Mouse (Mus musculus): ENCODE measurements around the gene Setd5. TPM values are rescaled to one million over a fixed set of nuclear protein-coding genes. Genes with fewer than 3 reads are reported as not detected.
A peak's percentile ranks its signal among the peaks of the same experiment; 100 is the strongest.

Gene Setd5
- polyA plus RNA-seq, 1 experiment from 2014 or later = 66.3 TPM

DNA sequence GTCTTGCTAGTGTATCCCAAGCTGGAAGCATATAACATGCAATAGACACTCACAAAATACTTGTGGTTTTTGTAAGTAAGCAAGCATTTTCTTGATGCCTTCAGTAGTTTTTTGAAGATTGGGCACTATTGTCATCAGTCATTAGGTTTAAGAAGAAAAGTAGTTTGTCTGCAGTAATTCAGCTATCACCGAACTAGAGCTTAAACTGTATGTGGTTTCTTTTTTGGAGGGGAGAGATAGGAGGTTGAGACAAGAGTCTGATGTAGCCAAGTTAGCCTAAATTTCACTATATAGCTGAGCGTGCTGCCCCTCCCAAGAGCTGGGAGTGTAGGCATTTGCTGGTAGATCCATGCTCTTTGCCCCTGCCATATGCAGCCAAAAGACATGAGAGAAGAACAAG, 28.8 kb upstream of the Setd5 start:
- no peak overlapping the region for H3K9ac ChIP-seq (ENCODE audit: low read length)
- no peaks in the 10 kb centered on the region for H3K27me3 ChIP-seq (ENCODE audit: control insufficient read depth, insufficient read depth, low read length)
- no peak for ATAC-seq (ENCODE audit: insufficient read depth, low FRiP score)
- no peak overlapping the region for H3K4me3 ChIP-seq (replicated peaks; ENCODE audit: low read length)
- H3K36me3 ChIP-seq (ENCODE audit: control insufficient read depth, insufficient read depth, low read length) = peaks cover 15% of the 10 kb centered on the region; the same call in 1 of the 2 replicates
- no peak overlapping the region for H3K4me2 ChIP-seq (ENCODE audit: low read depth, low read length)
- WGBS = 94% methylated on average over 2 of the region's 2 CpGs
- no peak overlapping the region for H3K27ac ChIP-seq (ENCODE audit: low read length)
- H3K4me1 ChIP-seq (ENCODE audit: control insufficient read depth, insufficient read depth, low read length) = peaks cover 8% of the 10 kb centered on the region; the same call in 1 of the 2 replicates
- no peaks in the 10 kb centered on the region for H3K9me3 ChIP-seq (replicated peaks; ENCODE audit: control insufficient read depth, low read length)

DNA sequence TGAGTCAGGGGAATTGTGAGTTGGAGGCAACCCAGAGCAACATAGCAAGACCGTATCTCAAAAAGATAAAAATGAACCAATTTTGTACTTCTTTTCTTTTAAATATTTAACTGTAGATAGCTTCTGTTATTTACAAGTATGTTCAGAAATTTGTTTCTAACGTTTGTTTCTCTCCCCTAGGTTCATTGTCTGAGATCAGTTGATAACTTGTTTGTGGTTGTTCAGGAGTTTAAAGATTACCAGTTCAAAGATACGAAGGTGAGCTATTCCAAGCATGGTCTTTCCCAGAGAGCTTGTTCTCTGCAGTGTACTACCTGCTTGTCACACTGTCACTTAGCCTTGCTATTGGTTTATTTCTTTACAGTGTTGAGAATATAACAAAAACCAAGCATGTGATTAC, 28.0 kb upstream of the Setd5 start:
- Histone ChIP-seq H3K4me2 (ENCODE audit: low read depth, low read length) (no peak overlapping the region), H3K27ac (ENCODE audit: low read length) (no peak overlapping the region), H3K4me3 (replicated peaks; ENCODE audit: low read length) (no peak overlapping the region), H3K9ac (ENCODE audit: low read length) (no peak overlapping the region), H3K9me3 (replicated peaks; ENCODE audit: control insufficient read depth, low read length) (no peaks in the 10 kb centered on the region), H3K27me3 (ENCODE audit: control insufficient read depth, insufficient read depth, low read length) (no peaks in the 10 kb centered on the region), H3K4me1 (ENCODE audit: control insufficient read depth, insufficient read depth, low read length) (peaks cover 8% of the 10 kb centered on the region; the same call in 1 of the 2 replicates), H3K36me3 (ENCODE audit: control insufficient read depth, insufficient read depth, low read length) (peaks cover 15% of the 10 kb centered on the region; the same call in 1 of the 2 replicates)
- 80% methylated on average over 3 of the region's 3 CpGs for WGBS
- no peak for ATAC-seq (ENCODE audit: insufficient read depth, low FRiP score)

DNA sequence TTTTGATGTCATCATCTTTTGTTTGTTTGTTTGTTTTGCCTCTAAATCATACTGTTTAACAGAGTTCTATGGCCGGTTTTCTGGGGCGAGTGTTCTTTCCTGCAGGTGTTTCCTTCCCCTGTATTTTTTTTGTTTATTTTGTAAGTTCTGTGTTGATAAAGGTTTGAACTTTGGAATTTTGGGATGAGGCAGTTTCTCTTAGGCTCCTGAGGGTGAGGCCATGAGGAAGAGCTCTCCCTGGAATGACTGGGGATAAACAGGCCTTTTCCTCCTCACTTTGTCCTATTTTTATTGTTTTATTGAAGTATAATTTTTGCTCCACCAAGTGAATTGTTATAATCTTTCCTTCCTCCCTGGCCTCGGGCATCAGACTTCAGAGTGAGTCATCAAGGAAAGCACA, 24.2 kb upstream of the Setd5 start:
- no peak overlapping the region for H3K9ac ChIP-seq (ENCODE audit: low read length)
- peaks cover 19% of the 10 kb centered on the region; the same call in 1 of the 2 replicates for H3K36me3 ChIP-seq (ENCODE audit: control insufficient read depth, insufficient read depth, low read length)
- H3K27ac ChIP-seq (ENCODE audit: low read length) = no peak overlapping the region
- H3K27me3 ChIP-seq (ENCODE audit: control insufficient read depth, insufficient read depth, low read length) = no peaks in the 10 kb centered on the region
- H3K4me1 ChIP-seq (ENCODE audit: control insufficient read depth, insufficient read depth, low read length) = no peaks in the 10 kb centered on the region
- H3K4me3 ChIP-seq (replicated peaks; ENCODE audit: low read length) = no peak overlapping the region
- 47% methylated on average over 3 of the region's 3 CpGs for whole genome bisulfite sequencing
- no peaks in the 10 kb centered on the region for H3K9me3 ChIP-seq (replicated peaks; ENCODE audit: control insufficient read depth, low read length)
- H3K4me2 ChIP-seq (ENCODE audit: low read depth, low read length) = no peak overlapping the region
- 0 out of 2 replicates have a peak, but pooled peaks have one; percentile 21 for ATAC-seq (ENCODE audit: insufficient read depth, low FRiP score)

DNA sequence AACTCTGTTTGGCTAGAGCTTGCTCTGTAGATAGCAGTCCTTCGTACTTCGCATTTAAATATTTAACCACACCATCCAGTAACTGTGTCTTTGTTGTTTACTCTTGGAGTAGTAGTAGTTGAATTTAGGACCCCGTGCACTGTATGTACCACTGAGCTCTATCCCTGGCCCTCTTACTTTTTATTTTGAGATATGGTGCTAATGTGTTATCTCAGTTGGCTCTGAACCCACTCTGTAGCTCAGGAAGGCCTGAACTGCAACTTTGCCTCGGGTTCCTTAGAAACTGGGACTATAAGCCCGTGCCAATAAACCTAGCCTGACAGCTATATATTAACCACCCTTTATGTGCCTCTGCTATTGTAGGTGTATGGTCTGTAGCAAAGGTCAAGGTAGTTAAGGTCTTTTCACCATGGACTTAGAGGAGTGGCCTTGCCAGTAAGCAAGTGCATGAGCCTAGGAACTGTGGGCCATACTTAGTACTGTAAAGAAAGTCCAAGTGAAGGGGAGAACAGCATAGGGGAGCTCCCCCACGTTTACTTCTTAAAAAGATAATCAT, 22.5 kb upstream of the Setd5 start:
- Histone ChIP-seq H3K9ac (ENCODE audit: low read length) (no peak overlapping the region), H3K27me3 (ENCODE audit: control insufficient read depth, insufficient read depth, low read length) (no peaks in the 10 kb centered on the region), H3K27ac (ENCODE audit: low read length) (no peak overlapping the region), H3K9me3 (replicated peaks; ENCODE audit: control insufficient read depth, low read length) (no peaks in the 10 kb centered on the region), H3K4me2 (ENCODE audit: low read depth, low read length) (no peak overlapping the region), H3K4me3 (replicated peaks; ENCODE audit: low read length) (no peak overlapping the region), H3K36me3 (ENCODE audit: control insufficient read depth, insufficient read depth, low read length) (peaks cover 13% of the 10 kb centered on the region; the same call in 1 of the 2 replicates), H3K4me1 (ENCODE audit: control insufficient read depth, insufficient read depth, low read length) (no peaks in the 10 kb centered on the region)
- ATAC-seq (ENCODE audit: insufficient read depth, low FRiP score) = no peak
- WGBS = 78% methylated on average over 6 of the region's 6 CpGs

DNA sequence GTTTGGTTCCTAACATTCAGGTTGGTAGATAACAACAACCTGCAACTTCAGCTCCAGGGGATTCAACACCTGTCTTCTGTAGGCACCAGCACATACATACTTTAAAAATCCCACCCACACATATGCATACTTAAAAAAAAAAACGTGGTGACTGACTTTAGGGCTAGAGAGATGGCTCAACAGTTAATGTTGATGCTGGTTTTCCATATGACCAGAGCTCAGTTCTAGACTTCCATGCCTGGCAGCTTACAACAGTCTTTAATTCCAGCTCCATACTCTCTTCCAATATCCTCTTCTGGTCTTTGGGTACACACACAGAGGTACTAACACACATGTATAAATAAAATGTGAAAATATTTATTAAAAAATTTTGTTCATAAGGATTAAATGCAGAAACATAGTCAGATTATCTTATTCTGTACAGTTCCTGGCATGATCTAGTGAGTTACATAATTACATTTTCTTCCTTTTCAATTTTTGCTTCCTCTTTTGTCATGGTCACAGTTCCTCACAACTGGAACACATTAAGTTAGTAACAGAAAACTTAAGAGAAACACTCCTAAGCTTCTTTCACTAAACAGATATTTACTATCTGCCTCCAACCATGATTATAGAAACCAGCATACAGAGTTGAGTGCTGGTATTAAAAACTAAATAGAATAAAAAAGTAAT, 16.1 kb upstream of the Setd5 start:
- Histone ChIP-seq H3K9me3 (replicated peaks; ENCODE audit: control insufficient read depth, low read length) (no peaks in the 10 kb centered on the region), H3K27ac (ENCODE audit: low read length) (no peak overlapping the region), H3K36me3 (ENCODE audit: control insufficient read depth, insufficient read depth, low read length) (peaks cover 27% of the 10 kb centered on the region; the same call in 1 of the 2 replicates), H3K4me1 (ENCODE audit: control insufficient read depth, insufficient read depth, low read length) (no peaks in the 10 kb centered on the region), H3K4me3 (replicated peaks; ENCODE audit: low read length) (no peak overlapping the region), H3K4me2 (ENCODE audit: low read depth, low read length) (no peak overlapping the region), H3K27me3 (ENCODE audit: control insufficient read depth, insufficient read depth, low read length) (no peaks in the 10 kb centered on the region), H3K9ac (ENCODE audit: low read length) (no peak overlapping the region)
- ATAC-seq (ENCODE audit: insufficient read depth, low FRiP score) = no peak
- 63% methylated on average over 1 of the region's 1 CpGs for WGBS

DNA sequence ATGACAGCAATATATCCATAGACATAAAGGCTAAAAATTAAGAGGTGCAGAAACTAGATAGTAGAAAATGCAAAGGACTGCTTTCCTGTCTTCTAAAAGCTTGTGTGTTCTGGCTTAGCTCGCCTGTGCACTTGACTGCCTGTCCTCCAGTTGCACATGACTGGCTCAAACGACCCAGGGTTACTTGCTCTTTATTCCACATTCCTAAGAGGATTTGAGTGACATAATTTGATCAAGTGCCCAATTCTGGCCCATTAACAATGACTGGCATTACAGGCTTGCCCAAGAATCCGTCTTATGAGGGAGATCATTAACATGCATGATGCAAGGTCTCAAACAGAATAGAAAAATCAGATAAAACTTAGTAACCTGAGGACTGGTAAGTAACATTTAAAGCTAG, 14.9 kb upstream of the Setd5 start:
- H3K4me2 ChIP-seq (ENCODE audit: low read depth, low read length) = no peak overlapping the region
- ATAC-seq (ENCODE audit: insufficient read depth, low FRiP score) = no peak
- no peak overlapping the region for H3K27ac ChIP-seq (ENCODE audit: low read length)
- 63% methylated on average over 3 of the region's 3 CpGs for WGBS
- no peaks in the 10 kb centered on the region for H3K9me3 ChIP-seq (replicated peaks; ENCODE audit: control insufficient read depth, low read length)
- no peaks in the 10 kb centered on the region for H3K4me1 ChIP-seq (ENCODE audit: control insufficient read depth, insufficient read depth, low read length)
- peaks cover 36% of the 10 kb centered on the region for H3K36me3 ChIP-seq (ENCODE audit: control insufficient read depth, insufficient read depth, low read length)
- no peak overlapping the region for H3K9ac ChIP-seq (ENCODE audit: low read length)
- no peak overlapping the region for H3K4me3 ChIP-seq (replicated peaks; ENCODE audit: low read length)
- no peaks in the 10 kb centered on the region for H3K27me3 ChIP-seq (ENCODE audit: control insufficient read depth, insufficient read depth, low read length)

DNA sequence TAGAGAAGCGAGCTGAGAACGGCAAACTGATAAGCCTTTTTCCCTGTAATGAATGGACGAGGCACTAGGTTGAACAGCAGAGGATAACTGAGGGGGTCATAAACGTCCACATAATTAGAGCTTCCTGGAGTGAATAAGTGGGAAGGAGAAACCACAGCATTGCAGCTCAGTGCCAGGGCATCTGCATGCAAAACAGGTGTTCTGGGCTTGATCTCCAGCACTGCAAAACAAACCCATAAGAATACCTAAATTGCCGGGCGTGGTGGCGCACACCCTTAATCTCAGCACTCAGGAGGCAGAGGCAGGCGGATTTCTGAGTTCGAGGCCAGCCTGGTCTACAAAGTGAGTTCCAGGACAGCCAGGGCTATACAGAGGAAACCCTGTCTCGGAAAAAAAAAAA, 13.8 kb upstream of the Setd5 start:
- Histone ChIP-seq H3K9me3 (replicated peaks; ENCODE audit: control insufficient read depth, low read length) (no peaks in the 10 kb centered on the region), H3K27me3 (ENCODE audit: control insufficient read depth, insufficient read depth, low read length) (no peaks in the 10 kb centered on the region), H3K9ac (ENCODE audit: low read length) (no peak overlapping the region), H3K36me3 (ENCODE audit: control insufficient read depth, insufficient read depth, low read length) (peaks cover 43% of the 10 kb centered on the region), H3K4me2 (ENCODE audit: low read depth, low read length) (no peak overlapping the region), H3K4me3 (replicated peaks; ENCODE audit: low read length) (no peak overlapping the region), H3K27ac (ENCODE audit: low read length) (no peak overlapping the region), H3K4me1 (ENCODE audit: control insufficient read depth, insufficient read depth, low read length) (no peaks in the 10 kb centered on the region)
- 91% methylated on average over 10 of the region's 10 CpGs for WGBS
- ATAC-seq (ENCODE audit: insufficient read depth, low FRiP score) = no peak

DNA sequence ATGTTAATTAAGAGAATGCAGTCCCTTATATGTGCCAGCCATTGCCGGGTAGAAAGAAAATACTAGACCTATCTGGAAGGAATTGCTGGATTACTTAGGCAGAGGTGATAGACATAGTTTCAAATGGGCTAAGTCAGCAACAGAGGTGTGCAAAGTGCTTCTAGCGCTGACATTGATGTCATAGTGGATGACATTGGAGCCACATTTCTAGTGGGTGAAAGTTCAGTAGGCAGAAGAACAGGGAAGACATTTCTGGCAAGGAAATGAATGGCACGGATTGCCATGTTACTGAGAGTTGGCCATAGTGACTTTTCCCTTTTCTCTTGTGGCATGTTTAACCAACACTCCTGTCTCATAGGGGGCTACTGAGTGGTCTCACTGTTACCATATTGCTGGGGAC, 12.0 kb upstream of the Setd5 start:
- 89% methylated on average over 3 of the region's 3 CpGs for WGBS
- no peak for ATAC-seq (ENCODE audit: insufficient read depth, low FRiP score)
- no peak overlapping the region for H3K9ac ChIP-seq (ENCODE audit: low read length)
- H3K27me3 ChIP-seq (ENCODE audit: control insufficient read depth, insufficient read depth, low read length) = no peaks in the 10 kb centered on the region
- H3K27ac ChIP-seq (ENCODE audit: low read length) = no peak overlapping the region
- H3K36me3 ChIP-seq (ENCODE audit: control insufficient read depth, insufficient read depth, low read length) = peaks cover 44% of the 10 kb centered on the region
- H3K4me1 ChIP-seq (ENCODE audit: control insufficient read depth, insufficient read depth, low read length) = no peaks in the 10 kb centered on the region
- H3K4me2 ChIP-seq (ENCODE audit: low read depth, low read length) = no peak overlapping the region
- no peaks in the 10 kb centered on the region for H3K9me3 ChIP-seq (replicated peaks; ENCODE audit: control insufficient read depth, low read length)
- H3K4me3 ChIP-seq (replicated peaks; ENCODE audit: low read length) = no peak overlapping the region

DNA sequence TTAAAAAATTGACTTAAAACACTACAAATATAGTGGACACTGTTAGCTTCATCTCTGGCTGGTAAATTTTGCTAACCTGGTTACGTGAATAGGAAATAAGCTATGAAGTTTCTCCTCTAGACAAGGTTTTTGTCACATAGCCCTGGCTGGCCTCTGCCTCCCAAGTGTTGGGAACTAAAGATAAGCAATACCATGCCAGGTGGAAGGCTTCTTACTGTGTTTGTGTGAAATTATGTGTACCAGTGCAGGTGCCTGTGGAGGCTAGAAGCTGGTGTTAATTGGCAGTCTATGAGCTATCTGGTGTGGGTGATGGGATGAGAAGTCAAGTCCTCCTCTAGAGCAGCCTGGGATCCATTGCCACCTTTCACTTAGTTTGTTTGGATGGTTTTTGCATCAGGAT, 8.0 kb upstream of the Setd5 start:
- H3K27me3 ChIP-seq (ENCODE audit: control insufficient read depth, insufficient read depth, low read length) = no peaks in the 10 kb centered on the region
- no peak overlapping the region for H3K4me3 ChIP-seq (replicated peaks; ENCODE audit: low read length)
- WGBS = 88% methylated on average over 1 of the region's 1 CpGs
- H3K27ac ChIP-seq (ENCODE audit: low read length) = no peak overlapping the region
- no peak overlapping the region for H3K4me2 ChIP-seq (ENCODE audit: low read depth, low read length)
- H3K9ac ChIP-seq (ENCODE audit: low read length) = no peak overlapping the region
- H3K9me3 ChIP-seq (replicated peaks; ENCODE audit: control insufficient read depth, low read length) = no peaks in the 10 kb centered on the region
- peaks cover 26% of the 10 kb centered on the region for H3K36me3 ChIP-seq (ENCODE audit: control insufficient read depth, insufficient read depth, low read length)
- H3K4me1 ChIP-seq (ENCODE audit: control insufficient read depth, insufficient read depth, low read length) = peaks cover 9% of the 10 kb centered on the region
- ATAC-seq (ENCODE audit: insufficient read depth, low FRiP score) = no peak
